In the genomic region with DNA sequence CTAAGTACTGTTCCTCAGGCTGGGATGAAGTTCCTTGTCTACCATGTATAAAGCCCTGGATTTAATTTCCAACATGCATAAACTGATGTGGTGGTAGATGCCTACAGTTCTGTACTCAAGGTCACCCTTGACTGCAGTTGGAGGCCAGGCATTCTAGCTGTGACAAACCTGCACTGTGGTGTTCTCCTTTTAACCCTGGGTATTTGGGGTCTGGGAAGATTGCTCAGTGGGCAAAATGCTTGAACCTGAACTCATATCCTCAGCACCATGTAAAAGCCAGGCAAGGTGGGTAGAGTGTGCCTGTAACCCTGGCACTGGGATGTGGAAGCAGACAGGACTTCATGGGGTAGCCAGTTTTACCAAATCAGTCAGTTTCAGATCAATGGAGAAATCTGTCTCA, we compare ENCODE assay signal across 21 mouse cellular contexts. TPM values are rescaled to one million over a fixed set of nuclear protein-coding genes. Genes with fewer than 3 reads are reported as not detected.
DNase-seq lines count a peak whose midpoint lies in the region; ATAC-seq and TF ChIP-seq lines count a peak whose summit lies in the region.
"Had no signal": no experiment of that assay in that cellular context is flagged by ENCODE, and none has a peak within 500 bp of the region (broad histone marks: within the 10 kb centered on the region; RNA-seq: fewer than 3 reads in every experiment).

No protein-coding gene starts in this region.

- H3K9me3 ChIP-seq in kidney, embryonic 14.5 days (ENCODE audit: control insufficient read depth, low read length) = no peaks in the 10 kb centered on the region
- no peaks in the 10 kb centered on the region for H3K9me3 ChIP-seq in stomach, embryonic 16.5 days (replicated peaks; ENCODE audit: control insufficient read depth, low read length)
- no peaks in the 10 kb centered on the region for H3K9me3 ChIP-seq in stomach, postnatal 0 days (ENCODE audit: control insufficient read depth, low read length)
- H3K9me3 ChIP-seq: embryonic facial prominence, embryonic 15.5 days; forebrain, embryonic 10.5 days; hindbrain, embryonic 12.5 days had no signal

- TF ChIP-seq POLR2A in heart, adult 2 months (IDR thresholded peaks at IDR 0.05; ENCODE audit: insufficient read depth, low read depth, low read length) = no peak

- H3K27me3 ChIP-seq in heart, adult 2 months (ENCODE audit: control insufficient read depth, insufficient read depth, low read length) = no peaks in the 10 kb centered on the region
- H3K27me3 ChIP-seq in kidney, embryonic 14.5 days (ENCODE audit: control insufficient read depth, insufficient read depth, low read length) = no peaks in the 10 kb centered on the region
- H3K27me3 ChIP-seq in stomach, embryonic 16.5 days (ENCODE audit: control insufficient read depth, insufficient read depth, low read length) = no peaks in the 10 kb centered on the region
- no peaks in the 10 kb centered on the region for H3K27me3 ChIP-seq in stomach, postnatal 0 days (ENCODE audit: control insufficient read depth, insufficient read depth, low read length)
- H3K27me3 ChIP-seq: embryonic facial prominence, embryonic 15.5 days had no signal

- no peak for DNase-seq in heart, adult 2 months
- DNase-seq in heart, postnatal 10 days = no peak
- DNase-seq in kidney, postnatal 25 days = no peak
- no peak for DNase-seq in stomach, postnatal 0 days (ENCODE audit: low spot score)
- DNase-seq in layer of hippocampus, postnatal 14 days (ENCODE audit: low spot score in 2 of 2) = no peak
- DNase-seq: adrenal gland, adult 2 months; adrenal gland, postnatal 25 days; cerebellum, adult 2 months; cerebellum, postnatal 14 days; embryo, embryonic 11 days; gastrocnemius, postnatal 36 days; heart, postnatal 36 days had no signal

- H3K4me3 ChIP-seq in heart, adult 2 months = no peak overlapping the region
- no peak overlapping the region for H3K4me3 ChIP-seq in kidney, embryonic 14.5 days (ENCODE audit: low read length)
- H3K4me3 ChIP-seq in stomach, embryonic 16.5 days (replicated peaks; ENCODE audit: low read length) = no peak overlapping the region
- H3K4me3 ChIP-seq in stomach, postnatal 0 days (ENCODE audit: low read depth, low read length) = no peak overlapping the region
- H3K4me3 ChIP-seq: embryonic facial prominence, embryonic 15.5 days; erythroblast, embryonic 14.5 days; forebrain, embryonic 10.5 days; hindbrain, embryonic 12.5 days had no signal

- TF ChIP-seq EP300 in heart, adult 2 months (IDR thresholded peaks at IDR 0.05; ENCODE audit: insufficient read depth, low read depth, low read length) = no peak
- TF ChIP-seq EP300 in stomach, postnatal 0 days (optimal IDR thresholded peaks at IDR 0.05) = no peak

- no peaks in the 10 kb centered on the region for H3K79me2 ChIP-seq in heart, adult 2 months (replicated peaks; ENCODE audit: control insufficient read depth, insufficient read depth, low read length)

- ATAC-seq in kidney, embryonic 14.5 days (ENCODE audit: low FRiP score, low TSS enrichment) = no peak
- ATAC-seq in stomach, embryonic 16.5 days (ENCODE audit: insufficient read depth, low FRiP score) = no peak
- no peak for ATAC-seq in stomach, postnatal 0 days (ENCODE audit: low FRiP score, low TSS enrichment)
- ATAC-seq: forebrain, embryonic 14.5 days; hindbrain, embryonic 16.5 days; inflammation-experienced regulatory T-cells, adult 6 months had no signal

- H3K36me3 ChIP-seq in heart, adult 2 months (ENCODE audit: control insufficient read depth, insufficient read depth, low read length) = no peaks in the 10 kb centered on the region
- no peaks in the 10 kb centered on the region; the same call in 1 of the 2 replicates for H3K36me3 ChIP-seq in kidney, embryonic 14.5 days (ENCODE audit: control insufficient read depth, insufficient read depth, low read length)
- no peaks in the 10 kb centered on the region for H3K36me3 ChIP-seq in stomach, embryonic 16.5 days (ENCODE audit: control insufficient read depth, insufficient read depth, low read length)
- H3K36me3 ChIP-seq in stomach, postnatal 0 days (ENCODE audit: control insufficient read depth, insufficient read depth, low read length) = peaks cover 4% of the 10 kb centered on the region; the same call in 1 of the 2 replicates
- H3K36me3 ChIP-seq: hindbrain, embryonic 12.5 days had no signal

- H3K27ac ChIP-seq in heart, adult 2 months = 0 out of 2 replicates have a peak overlapping the region, but pooled peaks have one; percentile 16
- 0 out of 2 replicates have a peak overlapping the region, but pooled peaks have one; percentile 97 for H3K27ac ChIP-seq in kidney, embryonic 14.5 days (ENCODE audit: low read depth, low read length)
- H3K27ac ChIP-seq in stomach, embryonic 16.5 days (ENCODE audit: low read length) = 0 out of 2 replicates have a peak overlapping the region, but pooled peaks have one; percentile 98
- no peak overlapping the region for H3K27ac ChIP-seq in stomach, postnatal 0 days (replicated peaks)
- H3K27ac ChIP-seq: embryonic facial prominence, embryonic 15.5 days; forebrain, embryonic 10.5 days; hindbrain, embryonic 12.5 days had no signal

- peaks cover 34% of the 10 kb centered on the region for H3K4me1 ChIP-seq in heart, adult 2 months (ENCODE audit: control insufficient read depth, insufficient read depth, low read length)
- H3K4me1 ChIP-seq in kidney, embryonic 14.5 days (ENCODE audit: control insufficient read depth, insufficient read depth, low read length) = peaks cover 62% of the 10 kb centered on the region
- H3K4me1 ChIP-seq in stomach, embryonic 16.5 days (ENCODE audit: control insufficient read depth, insufficient read depth, low read length) = peaks cover 50% of the 10 kb centered on the region
- H3K4me1 ChIP-seq in stomach, postnatal 0 days (replicated peaks; ENCODE audit: control insufficient read depth, insufficient read depth) = peaks cover 11% of the 10 kb centered on the region

- H3K4me2 ChIP-seq in kidney, embryonic 14.5 days (replicated peaks; ENCODE audit: low read depth, low read length) = no peak overlapping the region
- H3K4me2 ChIP-seq in stomach, embryonic 16.5 days (ENCODE audit: low read depth, low read length) = no peak overlapping the region
- H3K4me2 ChIP-seq in stomach, postnatal 0 days (replicated peaks; ENCODE audit: low read depth) = no peak overlapping the region
- H3K4me2 ChIP-seq: embryonic facial prominence, embryonic 15.5 days; hindbrain, embryonic 12.5 days had no signal

- TF ChIP-seq CTCF in heart, adult 2 months (IDR thresholded peaks at IDR 0.05) = no peak
- TF ChIP-seq CTCF in stomach, postnatal 0 days (IDR thresholded peaks at IDR 0.05; ENCODE audit: low read depth) = no peak

- intact Hi-C loops in heart, adult 2 months (cut with DNase I) = loop anchor here (5.0 kb wide), 1 partner anchor 142 kb away; no protein-coding TSS in a partner anchor
- intact Hi-C loops in heart, postnatal 10 days (cut with DNase I) = no loop called here

- no peak overlapping the region for H3K9ac ChIP-seq in heart, adult 2 months (ENCODE audit: low read depth, low read length)
- no peak overlapping the region for H3K9ac ChIP-seq in kidney, embryonic 14.5 days (ENCODE audit: low read depth, low read length)
- no peak overlapping the region for H3K9ac ChIP-seq in stomach, embryonic 16.5 days (ENCODE audit: low read length)
- H3K9ac ChIP-seq in stomach, postnatal 0 days (ENCODE audit: low read length) = no peak overlapping the region
- H3K9ac ChIP-seq: embryonic facial prominence, embryonic 15.5 days; hindbrain, embryonic 12.5 days had no signal

RNA-seq across cellular contexts. Expression of a gene that starts 9.2 kb away (rescaled TPM):
- total RNA-seq in heart, adult 2 months (2021) = 1 to 10 TPM; 2.8 to 4.5 TPM
- 3.7 and 4.4 TPM in 2 replicates for polyA plus RNA-seq in heart, adult 2 months (2012; rRNA removed)
- total RNA-seq in heart, postnatal 10 days (2021) = 1 to 10 TPM; 3.7 to 5.8 TPM
- polyA plus RNA-seq in kidney, embryonic 14.5 days (2014; fragmentation: Nextera tagmentation; extraction: Ambion mirVana) = 6.7 and 9.6 TPM in 2 replicates
- 16.1 and 17.4 TPM in 2 replicates for polyA plus RNA-seq in stomach, embryonic 16.5 days (2015; fragmentation: Nextera tagmentation; extraction: Ambion mirVana)
- polyA plus RNA-seq in stomach, postnatal 0 days (2015; fragmentation: Nextera tagmentation; extraction: Ambion mirVana) = 13.5 and 15.7 TPM in 2 replicates
- total RNA-seq in layer of hippocampus, postnatal 14 days (2021) = 1 to 10 TPM; 2.1 to 3.2 TPM

RNA-seq across cellular contexts. Expression of a gene that starts 25.5 kb away (rescaled TPM):
- 10 to 100 TPM; 17.9 to 18.1 TPM for total RNA-seq in heart, adult 2 months (2021)
- 21.8 and 26.5 TPM in 2 replicates for polyA plus RNA-seq in heart, adult 2 months (2012; rRNA removed)
- total RNA-seq in heart, postnatal 10 days (2021) = 10 to 100 TPM; 21.2 to 23.7 TPM
- 30.0 and 37.5 TPM in 2 replicates for polyA plus RNA-seq in kidney, embryonic 14.5 days (2014; fragmentation: Nextera tagmentation; extraction: Ambion mirVana)
- 32.1 and 37.1 TPM in 2 replicates for polyA plus RNA-seq in stomach, embryonic 16.5 days (2015; fragmentation: Nextera tagmentation; extraction: Ambion mirVana)
- 28.7 and 29.4 TPM in 2 replicates for polyA plus RNA-seq in stomach, postnatal 0 days (2015; fragmentation: Nextera tagmentation; extraction: Ambion mirVana)
- total RNA-seq in layer of hippocampus, postnatal 14 days (2021) = 10 to 100 TPM; 65.4 to 66.9 TPM
